Mouse (Mus musculus) liver, embryonic 14.5 days (tissue): ENCODE results near the gene Slc7a5. TPM values are rescaled to one million over a fixed set of nuclear protein-coding genes. Genes with fewer than 3 reads are reported as not detected.
A peak's percentile ranks its signal among the peaks of the same experiment; 100 is the strongest.

Experiments
- ATAC-seq: fragments of 200-750 bp; cut with Nextera tagmentation; 2 replicates; pipeline ENCODE4 v1.8.0; 2017; ENCODE audit warnings: moderate number of reproducible peaks, mild to moderate bottlenecking, moderate library complexity; ENCODE audit not compliant: insufficient read depth
- DNase-seq, 3 experiments: peaks; one replicate each; pipeline ENCODE4 v3.0.0-alpha.2; 2012 to 2013; ENCODE audit warnings: low read depth in 3 of 3, low spot score in 3 of 3
- H3K27ac ChIP-seq: fragments of 300-500 bp; sonication (generic); 2 replicates; pipeline ENCODE4 v1.5.1; 2014; ENCODE audit warnings: moderate library complexity, mild to moderate bottlenecking, control low read depth, inconsistent platforms
- H3K27me3 ChIP-seq: fragments of 300-500 bp; sonication (generic); 2 replicates; pipeline ENCODE4 v1.6.1; 2014; ENCODE audit warnings: mild to moderate bottlenecking, low read length, moderate library complexity; ENCODE audit not compliant: control insufficient read depth, insufficient read depth
- H3K36me3 ChIP-seq: fragments of 300-500 bp; sonication (generic); replicated peaks from 2 replicates; pipeline ENCODE4 v1.6.1; 2014; ENCODE audit warnings: low read depth; ENCODE audit not compliant: control insufficient read depth, insufficient read depth
- H3K4me1 ChIP-seq, 2 experiments: fragments of 200-500 bp in 1 of 2; fragments of 300-500 bp in 1 of 2; sonication (generic) in 1 of 2; replicated peaks; 2 replicates each; pipeline ENCODE4 v1.6.1; 2012 to 2014; ENCODE audit warnings: antibody characterized with exemption in 1 of 2, inconsistent platforms in 1 of 2, low read length in 1 of 2; ENCODE audit not compliant: control insufficient read depth in 2 of 2, insufficient read depth in 2 of 2
- H3K4me2 ChIP-seq: fragments of 300-500 bp; sonication (generic); 2 replicates; pipeline ENCODE4 v1.6.1; 2014; ENCODE audit warnings: low read depth, mild to moderate bottlenecking, control low read depth, moderate library complexity
- H3K4me3 ChIP-seq, 2 experiments: fragments of 200-500 bp in 1 of 2; fragments of 300-500 bp in 1 of 2; sonication (generic) in 1 of 2; 2 replicates each; pipeline ENCODE4 v1.5.1; 2012 to 2014; ENCODE audit warnings: low read depth in 2 of 2, low read length in 2 of 2, mild to moderate bottlenecking in 2 of 2, control low read depth in 1 of 2, inconsistent platforms in 1 of 2, moderate library complexity in 1 of 2; ENCODE audit not compliant: insufficient read depth in 1 of 2
- H3K9ac ChIP-seq: fragments of 300-500 bp; sonication (generic); replicated peaks from 2 replicates; pipeline ENCODE4 v1.6.1; 2014; ENCODE audit warnings: mild to moderate bottlenecking, control low read depth, moderate library complexity
- H3K9me3 ChIP-seq: fragments of 300-500 bp; sonication (generic); 2 replicates; pipeline ENCODE4 v1.6.1; 2016; ENCODE audit warnings: low read length, mixed read lengths; ENCODE audit not compliant: control insufficient read depth
- CTCF ChIP-seq: IDR thresholded peaks from 2 replicates; pipeline ENCODE4 v1.5.1; 2016; ENCODE audit warnings: antibody characterized with exemption, low read depth, control low read depth
- EP300 ChIP-seq: IDR thresholded peaks from 2 replicates; pipeline ENCODE4 v1.6.1; 2016; ENCODE audit warnings: antibody characterized with exemption, low read depth
- WGBS: fragments of 180-500 bp; shearing (Covaris S2); extraction: QIAGEN DNeasy Blood & Tissue Kit; methylation state at CpG from one replicate; pipeline ENCODE4 v1.1.7; 2014; ENCODE audit not compliant: insufficient replicate concordance; 5-methylcytosine and 5-hydroxymethylcytosine counted together
- polyA plus RNA-seq, 2 experiments: library from polyadenylated mRNA; depleted of rRNA in 1 of 2; stranded (reverse) in 1 of 2; unstranded in 1 of 2; fragments of >200 nt; fragmentation: Nextera tagmentation in 1 of 2; extraction: Ambion mirVana in 1 of 2; gene quantifications; 2 replicates each; pipeline versions ENCODE4 v1.2.1 to v1.2.3; 2012 to 2014

Gene Slc7a5
- polyA plus RNA-seq, 2 experiments, result 36.7 to 40.0 TPM

DNA sequence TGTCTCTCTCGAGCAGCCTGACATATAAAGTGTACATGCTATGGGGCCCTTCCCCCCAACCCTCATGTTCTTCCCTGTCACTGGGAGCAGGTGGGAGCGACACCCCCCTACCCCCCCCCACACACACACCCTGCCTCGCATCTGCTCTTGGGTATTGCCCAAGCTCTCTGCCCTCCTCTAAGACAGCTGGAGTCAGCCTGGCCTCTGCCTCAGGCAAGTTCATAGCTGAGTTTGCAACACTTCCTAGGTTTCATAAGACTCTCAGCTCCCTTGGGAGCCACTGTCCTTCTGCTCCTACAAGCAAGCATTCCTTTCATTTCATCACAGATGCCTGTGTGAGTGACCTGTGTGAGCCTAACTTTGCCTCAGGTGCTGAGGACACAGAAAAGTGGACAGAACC is 12.2 kb upstream of the Slc7a5 start:
- Histone ChIP-seq H3K36me3 (no peaks in the 10 kb centered on the region), H3K4me2 (no peak overlapping the region), H3K27ac (no peak overlapping the region), H3K9me3 (no peaks in the 10 kb centered on the region), H3K4me1 (no peaks in the 10 kb centered on the region), H3K9ac (no peak overlapping the region), H3K4me3 (no peak overlapping the region), H3K27me3 (no peaks in the 10 kb centered on the region)
- DNase-seq, result no peak
- ATAC-seq, result no peak
- 40% methylated on average over 3 of the region's 3 CpGs for WGBS
- TF ChIP-seq CTCF, result no peak
- no peak for TF ChIP-seq EP300

GRCm38 (mm10) chr8:121919158-121919557 is 11.7 kb upstream of the Slc7a5 start:
- H3K9me3 ChIP-seq, result no peaks in the 10 kb centered on the region
- DNase-seq, result no peak
- H3K4me3 ChIP-seq, result no peak overlapping the region
- no peaks in the 10 kb centered on the region for H3K36me3 ChIP-seq
- no peaks in the 10 kb centered on the region for H3K4me1 ChIP-seq
- no peak for ATAC-seq
- no peaks in the 10 kb centered on the region for H3K27me3 ChIP-seq
- no peak for TF ChIP-seq EP300
- TF ChIP-seq CTCF, result no peak
- no peak overlapping the region for H3K27ac ChIP-seq
- no peak overlapping the region for H3K9ac ChIP-seq
- 55% methylated on average over 4 of the region's 4 CpGs for WGBS
- no peak overlapping the region for H3K4me2 ChIP-seq

- DNase-seq (no peak), ATAC-seq (no peak)
- Histone ChIP-seq H3K36me3 (no peaks in the 10 kb centered on the region), H3K27ac (no peak overlapping the region), H3K4me2 (no peak overlapping the region), H3K9me3 (no peaks in the 10 kb centered on the region), H3K4me1 (peaks cover 14 to 21% of the 10 kb centered on the region in 2 experiments), H3K4me3 (no peak overlapping the region), H3K27me3 (no peaks in the 10 kb centered on the region), H3K9ac (no peak overlapping the region)
- TF ChIP-seq EP300, result no peak
- no peak for TF ChIP-seq CTCF
- 69% methylated on average over 8 of the region's 8 CpGs for WGBS
These were observed 5.9 kb upstream of the Slc7a5 start for GRCm38 (mm10) chr8:121913378-121913777.

DNA sequence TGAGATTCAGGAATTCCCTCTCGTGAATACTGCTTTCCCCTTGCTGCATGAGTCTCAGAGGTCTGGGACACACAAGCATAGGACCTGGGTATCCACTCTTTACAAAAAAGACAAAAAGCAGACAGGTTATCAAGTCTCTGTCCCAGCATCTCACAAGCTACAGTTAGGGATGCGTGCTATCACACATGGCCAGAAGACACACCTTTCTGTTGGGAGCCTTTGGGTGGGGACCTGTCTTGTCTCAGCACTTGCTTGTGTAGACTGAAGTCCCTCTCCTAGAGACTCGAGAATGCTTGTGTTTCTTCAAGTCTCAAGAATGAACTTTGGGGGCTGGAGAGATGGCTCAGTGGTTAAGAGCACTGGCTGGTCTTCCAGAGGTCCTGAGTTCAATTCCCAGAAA is 5.3 kb upstream of the Slc7a5 start:
- H3K27me3 ChIP-seq, result no peaks in the 10 kb centered on the region
- H3K27ac ChIP-seq, result no peak overlapping the region
- no peak overlapping the region for H3K9ac ChIP-seq
- H3K9me3 ChIP-seq, result no peaks in the 10 kb centered on the region
- H3K4me1 ChIP-seq, result peaks cover 19 to 26% of the 10 kb centered on the region in 2 experiments
- no peak for DNase-seq
- H3K4me3 ChIP-seq, result no peak overlapping the region
- no peaks in the 10 kb centered on the region for H3K36me3 ChIP-seq
- no peak overlapping the region for H3K4me2 ChIP-seq
- WGBS, result 41% methylated on average over 3 of the region's 3 CpGs
- 0 out of 2 replicates have a peak, but pooled peaks have one; percentile 29 for ATAC-seq
- TF ChIP-seq CTCF (no peak), EP300 (peak; percentile 48; the same call in 1 of the 2 replicates)

DNA sequence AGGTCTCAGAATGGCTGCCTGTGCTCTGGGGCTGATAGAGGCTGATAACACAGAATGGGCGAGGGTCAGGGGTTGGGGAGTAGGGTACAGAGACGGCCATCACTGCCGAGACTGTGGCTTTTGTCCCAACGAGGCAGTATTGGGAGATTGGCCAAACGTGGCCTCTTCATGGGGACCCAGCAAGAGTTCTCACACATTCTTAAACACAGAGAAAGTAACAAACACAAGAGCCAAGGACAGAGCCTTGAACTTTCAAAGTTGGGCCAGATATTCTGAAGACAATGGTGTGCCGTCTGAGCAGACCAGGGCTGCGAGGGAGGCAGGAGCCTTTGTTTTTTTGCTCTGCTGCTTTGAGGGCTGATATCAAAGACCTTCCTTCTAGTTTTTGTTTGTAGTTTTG is 4.5 kb upstream of the Slc7a5 start:
- Histone ChIP-seq H3K36me3 (no peaks in the 10 kb centered on the region), H3K9ac (no peak overlapping the region), H3K4me1 (peaks cover 19 to 27% of the 10 kb centered on the region in 2 experiments), H3K9me3 (no peaks in the 10 kb centered on the region), H3K27me3 (no peaks in the 10 kb centered on the region), H3K4me2 (no peak overlapping the region), H3K4me3 (no peak overlapping the region), H3K27ac (no peak overlapping the region)
- DNase-seq (no peak), ATAC-seq (no peak)
- TF ChIP-seq CTCF (no peak), EP300 (no peak)
- WGBS, result 51% methylated on average over 7 of the region's 7 CpGs
